Mouse (Mus musculus) urinary bladder, postnatal 4 days (tissue): Measurements from ENCODE around the gene Gne.

Experiments used
- DNase-seq, 2 experiments: peaks; one replicate each; pipeline ENCODE4 v3.0.0; 2021 to 2022; ENCODE audit warnings: low spot score in 2 of 2

The Gne gene

GRCm38 (mm10) chr4:44024241-44024640, 59.7 kb downstream of the Gne start:
- DNase-seq: no peak

DNA sequence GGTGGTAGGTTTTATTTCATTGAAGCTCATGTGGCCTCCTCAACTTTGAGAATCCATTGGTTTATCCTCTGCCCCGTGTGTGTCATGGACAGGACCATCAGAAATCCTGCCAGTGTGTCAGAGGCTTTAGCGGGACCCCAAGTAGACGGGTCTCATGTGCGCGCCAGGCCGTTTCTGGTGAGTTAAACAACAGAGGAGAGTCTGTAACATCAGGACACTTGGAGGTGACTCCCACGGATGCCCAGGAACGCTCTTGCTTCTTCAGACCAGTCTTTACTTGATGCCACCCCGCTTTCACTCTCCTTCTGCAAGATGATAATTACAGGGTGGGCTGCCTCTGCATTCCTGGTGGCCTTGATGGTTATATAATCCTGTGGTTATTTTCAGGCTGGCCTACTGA, 60.3 kb downstream of the Gne start:
- DNase-seq: no peak

DNA sequence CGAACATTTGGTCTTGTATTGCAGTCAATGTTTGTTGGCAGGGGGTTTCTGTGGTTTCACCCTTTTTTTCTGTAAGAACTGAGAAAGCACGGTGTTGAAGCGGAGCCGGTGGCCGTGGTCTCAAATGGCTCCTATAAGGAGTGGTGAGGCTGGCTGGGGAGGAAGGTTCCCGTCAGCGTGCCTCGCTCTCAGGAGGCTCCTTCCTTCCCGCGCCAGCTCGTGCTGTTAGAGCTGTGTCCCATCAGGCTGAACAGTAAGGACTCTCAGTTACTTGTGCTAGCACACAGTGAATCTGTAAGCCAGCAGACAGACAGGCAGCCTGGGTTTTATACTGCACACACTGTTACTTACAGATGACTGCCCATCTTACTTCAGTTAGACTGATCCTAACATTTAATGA, 61.2 kb downstream of the Gne start:
- DNase-seq: no peak

DNA sequence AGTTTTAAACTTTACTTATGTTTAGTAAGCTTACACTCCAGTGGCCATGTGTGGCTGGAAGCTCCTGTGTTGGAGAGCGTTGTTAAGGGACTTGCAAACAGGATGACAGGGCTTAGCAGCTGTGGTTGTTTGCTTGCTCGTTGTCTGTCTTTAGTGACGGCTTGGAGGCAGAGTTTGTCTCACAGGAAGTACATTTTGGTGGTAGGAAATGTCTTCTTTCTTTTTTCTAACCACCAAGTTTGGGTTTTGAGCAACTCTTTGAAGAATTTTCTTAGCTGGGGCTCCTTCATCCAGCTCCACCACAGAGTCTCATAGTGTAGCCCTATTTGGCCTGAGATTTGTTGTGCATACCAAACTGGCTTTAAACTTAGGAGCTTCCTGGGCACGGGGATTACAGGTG, 61.7 kb downstream of the Gne start:
- no peak for DNase-seq

- DNase-seq: no peak
Observed at GRCm38 (mm10) chr4:44016791-44017190, 67.2 kb downstream of the Gne start.

DNA sequence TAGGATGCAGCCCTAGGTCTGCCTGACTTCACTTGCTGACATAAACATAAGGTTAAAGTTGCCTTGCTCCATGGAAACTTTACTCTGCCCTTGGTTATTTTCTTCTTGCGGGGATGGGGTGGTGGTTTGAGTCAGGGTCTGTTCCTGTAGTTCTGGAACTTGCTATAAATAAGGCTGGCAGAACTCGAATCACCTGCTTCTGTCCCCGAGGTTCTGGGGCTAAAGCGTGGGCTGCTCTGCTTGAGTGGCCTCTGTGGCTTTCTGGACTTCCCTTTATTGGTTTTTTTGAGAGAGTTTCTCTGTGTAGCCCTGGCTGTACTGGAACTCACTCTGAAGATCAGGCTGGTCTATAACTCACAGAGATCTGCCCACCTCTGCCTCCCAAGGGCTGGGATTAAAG, 67.9 kb downstream of the Gne start:
- no peak for DNase-seq

- DNase-seq: no peak
Observed at GRCm38 (mm10) chr4:44013391-44014070, 70.4 kb downstream of the Gne start.

DNA sequence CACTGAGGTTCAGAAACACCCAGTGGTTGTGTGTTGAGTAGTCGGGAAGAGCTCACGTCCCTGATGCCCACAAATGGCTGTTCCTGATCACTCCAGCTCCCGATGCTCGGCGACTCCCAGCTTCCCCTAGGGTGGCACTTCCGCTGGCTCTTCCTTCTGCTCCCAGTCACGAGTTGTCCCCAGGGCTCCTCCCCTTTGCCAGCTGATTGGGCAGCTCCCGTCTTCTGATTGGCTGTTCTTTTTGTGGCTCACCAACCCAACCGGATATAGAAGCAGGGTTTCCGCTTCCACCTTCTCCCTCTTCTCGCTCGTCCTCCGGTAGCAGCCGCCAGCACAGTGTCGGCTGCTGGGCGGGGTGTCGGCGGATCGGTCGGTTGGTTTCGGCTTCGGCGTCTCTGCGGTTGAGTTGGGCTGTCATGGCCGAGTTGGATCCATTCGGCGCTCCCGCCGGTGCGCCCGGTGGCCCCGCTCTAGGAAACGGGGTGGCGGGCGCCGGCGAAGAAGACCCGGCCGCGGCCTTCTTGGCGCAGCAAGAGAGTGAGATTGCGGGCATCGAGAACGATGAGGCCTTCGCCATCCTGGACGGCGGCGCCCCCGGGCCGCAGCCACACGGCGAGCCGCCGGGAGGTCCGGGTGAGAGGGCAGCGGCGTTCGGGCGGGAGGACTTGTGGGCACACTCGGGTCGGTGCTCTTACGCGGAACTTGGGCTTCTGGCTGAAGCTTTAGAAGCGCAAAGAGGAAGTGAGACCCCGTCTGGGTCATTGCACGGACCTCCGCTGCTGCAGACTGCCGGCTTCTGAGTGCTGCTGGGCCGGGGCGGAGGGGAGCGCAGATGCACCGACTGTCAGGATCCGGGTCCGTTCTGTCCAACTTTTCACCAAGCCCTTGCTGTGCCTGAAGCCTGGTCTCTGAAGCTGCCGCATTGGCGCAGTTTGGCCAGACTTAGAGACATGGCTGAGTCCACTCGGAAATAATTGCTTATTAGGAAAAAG, 71.3 kb downstream of the Gne start:
- DNase-seq: peak; percentile 88 to 89

GRCm38 (mm10) chr4:44011799-44012198, 72.2 kb downstream of the Gne start:
- no peak for DNase-seq

GRCm38 (mm10) chr4:44010893-44011292, 73.1 kb downstream of the Gne start:
- no peak for DNase-seq

DNA sequence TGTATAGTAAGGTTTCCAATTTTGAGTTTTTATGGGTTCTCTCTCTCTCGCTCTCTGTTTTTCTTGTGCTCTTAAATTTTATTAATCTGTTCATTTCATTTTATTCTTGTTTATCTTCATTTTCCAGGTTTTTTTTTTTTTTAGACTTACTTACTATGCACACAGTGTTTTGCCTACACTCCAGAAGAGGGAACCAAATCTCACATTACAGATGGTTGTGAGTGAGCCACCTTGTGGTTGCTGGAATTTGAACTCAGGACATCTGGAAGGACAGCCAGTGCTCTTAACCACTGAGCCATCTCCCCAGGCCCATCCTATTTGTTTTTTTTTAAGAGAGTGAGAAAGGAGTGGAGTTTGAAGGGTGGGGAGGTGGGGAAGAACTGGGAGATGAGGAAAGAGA, 73.8 kb downstream of the Gne start:
- DNase-seq: no peak

GRCm38 (mm10) chr4:44004623-44005409, 79.2 kb downstream of the Gne start:
- no peak for DNase-seq

GRCm38 (mm10) chr4:44004126-44004525, 79.9 kb downstream of the Gne start, which contains the start of gene Clta:
Clta (plus strand) TSS chr4:44004452.
- DNase-seq: no peak

- no peak for DNase-seq
Observed at GRCm38 (mm10) chr4:44003622-44004021, 80.4 kb downstream of the Gne start.

DNA sequence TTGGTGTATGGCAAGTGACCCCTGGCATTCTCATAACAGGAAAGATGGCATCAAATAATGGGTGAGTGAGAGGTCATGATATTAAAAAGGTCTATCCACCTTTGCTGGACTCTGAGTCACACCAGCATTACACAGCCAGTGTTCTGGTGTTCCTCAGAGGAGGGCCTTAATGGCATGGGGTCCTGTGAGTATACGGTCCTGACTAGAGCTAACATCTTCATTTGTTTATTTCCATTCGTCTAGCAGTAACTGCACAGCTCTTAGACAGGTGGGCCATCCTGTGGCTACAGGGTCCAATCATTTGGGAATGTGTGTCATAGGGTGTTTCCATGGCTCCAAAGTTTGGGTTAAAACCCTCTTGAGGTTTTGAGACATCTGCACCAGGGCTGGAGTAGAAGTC, 89.6 kb downstream of the Gne start:
- no peak for DNase-seq

- DNase-seq: peak in 1 of 2 experiments; percentile 42
Observed at GRCm38 (mm10) chr4:43993072-43993471, 90.9 kb downstream of the Gne start.

DNA sequence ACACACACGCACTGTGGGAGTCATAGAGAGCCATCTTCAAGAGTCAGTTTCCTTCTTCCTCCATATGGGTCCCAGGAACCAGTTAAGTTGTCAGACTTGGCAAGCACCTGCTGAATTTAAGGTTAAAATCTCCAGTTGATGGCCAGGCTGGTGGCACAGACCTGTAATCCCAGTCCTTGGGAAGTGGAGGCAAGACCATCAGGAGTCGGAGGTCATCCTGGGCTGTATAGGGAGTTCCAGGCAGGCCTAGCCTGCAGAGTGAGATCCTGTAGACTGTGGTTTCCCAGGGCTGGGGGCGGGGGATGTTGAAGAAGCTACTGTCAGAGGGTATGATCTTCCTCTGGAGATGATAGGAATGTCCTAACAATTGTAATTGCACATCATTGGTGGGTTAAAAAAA, 95.0 kb downstream of the Gne start:
- DNase-seq: peak in 1 of 2 experiments; percentile 51

DNA sequence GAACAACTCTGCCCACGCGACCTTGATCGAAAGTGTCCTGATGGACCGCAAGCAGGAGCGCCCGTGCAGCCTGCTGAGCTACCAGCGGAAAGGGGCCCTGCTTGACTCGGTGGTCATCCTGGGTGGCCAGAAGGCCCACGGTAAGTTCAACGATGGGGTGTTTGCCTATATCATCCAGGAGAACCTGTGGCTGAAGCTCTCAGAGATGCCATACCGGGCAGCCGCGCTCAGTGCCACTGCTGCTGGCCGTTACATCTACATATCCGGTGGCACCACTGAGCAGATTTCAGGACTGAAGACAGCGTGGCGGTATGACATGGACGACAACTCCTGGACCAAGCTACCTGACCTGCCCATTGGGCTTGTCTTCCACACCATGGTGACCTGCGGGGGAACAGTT, 99.7 kb downstream of the Gne start:
- peak in 1 of 2 experiments; percentile 51 for DNase-seq
